Mouse (Mus musculus) 3134 (cell line): Measurements from ENCODE around the gene Gadd45a.

Experiments
- DNase-seq: peaks from one replicate; pipeline ENCODE4 v3.0.0-alpha.2; 2011; ENCODE audit warnings: low spot score; ENCODE audit not compliant: insufficient read length; ENCODE audit errors: extremely low read depth

The Gadd45a gene

DNA sequence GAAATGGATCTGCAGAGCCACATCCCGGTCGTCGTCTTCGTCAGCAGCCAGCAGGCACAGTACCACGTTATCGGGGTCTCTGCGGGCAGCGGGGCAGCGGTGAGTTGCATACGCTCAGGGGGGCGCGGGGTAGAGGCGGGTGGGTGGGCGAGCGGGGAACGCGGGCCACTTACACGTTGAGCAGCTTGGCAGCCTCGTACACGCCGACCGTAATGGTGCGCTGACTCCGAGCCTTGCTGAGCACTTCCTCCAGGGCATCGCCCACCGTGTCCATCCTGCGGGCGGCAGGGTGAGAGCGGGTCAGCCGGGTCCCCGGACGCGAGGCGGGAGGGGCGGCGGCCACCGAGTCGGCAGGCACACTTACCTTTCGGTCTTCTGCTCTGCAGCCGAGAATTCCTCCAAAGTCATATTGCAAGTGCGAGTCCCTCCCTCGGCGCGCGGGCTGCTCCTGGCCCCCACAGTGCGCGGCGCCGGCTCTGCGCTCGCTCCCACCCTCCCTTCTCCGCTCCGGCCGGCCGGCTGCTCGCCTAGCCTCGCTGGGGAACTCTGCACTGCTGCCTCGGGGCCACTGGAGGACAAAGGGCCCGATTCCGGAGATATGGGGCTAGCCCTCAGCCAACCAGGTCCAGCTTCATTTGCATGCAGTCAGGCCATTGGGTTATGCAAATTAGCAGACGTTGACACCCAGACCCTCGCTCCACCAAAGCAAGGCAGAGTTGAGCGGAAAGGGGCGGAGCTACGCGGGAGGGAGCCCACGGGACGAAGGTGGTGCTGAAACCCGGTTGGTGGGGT lies at the start of gene Gadd45a:
Gadd45a (minus strand) TSS at position 621 of the 792 bp plus-strand sequence.
- peak; percentile 99 for DNase-seq

DNA sequence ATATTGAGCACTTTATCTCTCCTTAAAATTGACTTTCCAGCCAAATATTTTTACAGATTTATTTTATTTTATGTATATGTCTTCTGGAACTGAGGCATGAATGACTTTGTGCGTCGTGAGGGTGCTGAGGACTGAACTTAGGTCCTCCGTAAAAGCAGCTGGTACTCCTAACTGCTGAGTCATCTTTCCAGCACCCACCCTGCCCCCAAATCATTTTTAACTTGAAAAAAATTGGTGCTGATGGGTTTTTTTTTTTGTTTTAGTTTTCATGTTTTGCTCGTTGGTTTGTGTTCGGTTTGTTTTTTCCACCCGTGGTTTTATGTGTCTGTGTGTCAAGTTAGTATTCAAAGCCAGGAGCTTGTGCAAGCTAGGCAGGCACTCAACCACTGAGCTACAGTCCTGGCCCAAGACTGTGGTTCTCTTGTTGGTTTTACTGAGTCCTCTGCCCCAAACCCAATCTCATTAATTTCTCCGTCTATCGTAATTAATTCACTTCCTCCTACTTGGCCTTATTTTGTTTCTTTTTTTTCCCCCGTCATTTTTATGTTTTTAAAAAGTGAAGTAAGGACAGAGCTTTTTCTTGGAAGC lies 48.7 kb upstream of the Gadd45a start:
- DNase-seq, result no peak

- DNase-seq, result no peak
These were observed 47.2 kb upstream of the Gadd45a start for GRCm38 (mm10) chr6:67084465-67084864.

DNA sequence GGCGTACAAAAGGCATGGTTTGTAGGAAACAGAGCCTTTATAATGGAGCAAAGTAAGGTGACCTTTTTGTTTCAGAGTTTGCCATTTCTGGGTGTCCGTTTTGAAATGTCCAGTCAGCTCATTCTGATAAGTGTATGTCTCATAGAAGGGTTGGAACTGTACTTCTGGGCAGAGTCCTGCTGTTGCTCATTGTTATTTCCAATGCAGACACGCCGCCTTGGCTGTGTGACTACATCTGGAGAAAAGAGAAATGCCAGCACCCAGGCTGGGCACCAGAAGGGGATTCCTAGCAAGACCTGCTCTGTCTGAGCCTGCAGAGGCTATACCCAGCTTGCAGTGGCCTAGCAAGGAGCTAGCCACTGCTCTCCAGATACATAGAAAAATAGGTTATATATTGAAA lies 43.9 kb upstream of the Gadd45a start:
- no peak for DNase-seq

- DNase-seq, result peak; percentile 67
These were observed 40.8 kb upstream of the Gadd45a start for GRCm38 (mm10) chr6:67078076-67078475.

GRCm38 (mm10) chr6:67077477-67077876 lies 40.2 kb upstream of the Gadd45a start:
- peak; percentile 42 for DNase-seq

GRCm38 (mm10) chr6:67076348-67076747 lies 39.1 kb upstream of the Gadd45a start:
- DNase-seq, result no peak

GRCm38 (mm10) chr6:67074868-67075267 lies 37.6 kb upstream of the Gadd45a start:
- DNase-seq, result no peak

- no peak for DNase-seq
These were observed 36.7 kb upstream of the Gadd45a start for GRCm38 (mm10) chr6:67073929-67074328.

GRCm38 (mm10) chr6:67073446-67073845 lies 36.2 kb upstream of the Gadd45a start:
- DNase-seq, result no peak

DNA sequence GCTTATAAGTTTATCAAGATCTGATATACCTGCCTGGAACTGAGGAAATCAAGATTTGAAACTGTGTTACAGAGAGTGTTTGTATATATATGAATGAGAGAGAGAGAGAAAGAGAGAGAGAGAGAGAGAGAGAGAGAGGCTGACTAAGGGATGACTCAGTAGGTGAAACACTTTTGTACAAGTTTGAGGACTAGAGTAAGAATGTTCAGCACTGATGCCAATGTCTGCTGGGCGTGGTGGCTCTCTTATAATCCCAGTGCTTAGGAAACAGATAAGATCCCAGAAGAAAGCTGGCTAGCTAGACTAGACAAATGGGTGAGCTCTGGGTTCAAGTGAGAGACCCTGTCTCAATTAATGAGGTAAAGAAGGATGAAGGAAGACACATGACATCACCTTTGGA lies 34.4 kb upstream of the Gadd45a start:
- peak; percentile 52 for DNase-seq

- no peak for DNase-seq
These were observed 32.6 kb upstream of the Gadd45a start for GRCm38 (mm10) chr6:67069800-67070315.

DNA sequence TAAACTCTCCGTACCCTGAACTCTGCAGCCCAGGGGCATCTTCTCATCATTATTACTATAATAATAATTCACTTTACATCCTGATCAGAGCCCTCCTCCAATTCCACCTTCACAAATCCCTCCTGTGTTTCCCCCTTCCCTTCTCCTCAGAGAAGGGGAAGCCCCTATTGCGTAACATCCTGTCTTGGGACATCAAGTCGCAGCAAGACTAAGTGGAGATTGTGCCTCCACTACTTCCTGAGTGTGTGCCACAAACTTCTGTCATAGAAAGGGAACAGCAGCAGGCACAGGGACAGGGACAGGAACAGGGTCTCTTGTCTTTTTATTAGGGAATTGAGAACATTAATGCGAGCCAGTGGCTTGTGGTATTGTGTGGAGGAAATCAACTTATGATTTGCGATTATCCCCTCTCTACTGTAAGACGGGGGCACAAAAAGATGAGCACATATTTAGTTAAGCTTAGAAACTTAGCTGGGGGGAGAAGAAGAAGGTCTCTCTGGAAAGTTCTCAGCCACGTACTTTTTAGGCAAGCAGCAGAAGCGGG lies 32.0 kb upstream of the Gadd45a start:
- DNase-seq, result no peak

- DNase-seq, result no peak
These were observed 22.8 kb upstream of the Gadd45a start for GRCm38 (mm10) chr6:67060057-67060456.

- no peak for DNase-seq
These were observed 20.9 kb upstream of the Gadd45a start for GRCm38 (mm10) chr6:67057991-67058696.

GRCm38 (mm10) chr6:67057574-67057973 lies 20.3 kb upstream of the Gadd45a start:
- no peak for DNase-seq

GRCm38 (mm10) chr6:67056889-67057564 lies 19.8 kb upstream of the Gadd45a start:
- DNase-seq, result no peak

DNA sequence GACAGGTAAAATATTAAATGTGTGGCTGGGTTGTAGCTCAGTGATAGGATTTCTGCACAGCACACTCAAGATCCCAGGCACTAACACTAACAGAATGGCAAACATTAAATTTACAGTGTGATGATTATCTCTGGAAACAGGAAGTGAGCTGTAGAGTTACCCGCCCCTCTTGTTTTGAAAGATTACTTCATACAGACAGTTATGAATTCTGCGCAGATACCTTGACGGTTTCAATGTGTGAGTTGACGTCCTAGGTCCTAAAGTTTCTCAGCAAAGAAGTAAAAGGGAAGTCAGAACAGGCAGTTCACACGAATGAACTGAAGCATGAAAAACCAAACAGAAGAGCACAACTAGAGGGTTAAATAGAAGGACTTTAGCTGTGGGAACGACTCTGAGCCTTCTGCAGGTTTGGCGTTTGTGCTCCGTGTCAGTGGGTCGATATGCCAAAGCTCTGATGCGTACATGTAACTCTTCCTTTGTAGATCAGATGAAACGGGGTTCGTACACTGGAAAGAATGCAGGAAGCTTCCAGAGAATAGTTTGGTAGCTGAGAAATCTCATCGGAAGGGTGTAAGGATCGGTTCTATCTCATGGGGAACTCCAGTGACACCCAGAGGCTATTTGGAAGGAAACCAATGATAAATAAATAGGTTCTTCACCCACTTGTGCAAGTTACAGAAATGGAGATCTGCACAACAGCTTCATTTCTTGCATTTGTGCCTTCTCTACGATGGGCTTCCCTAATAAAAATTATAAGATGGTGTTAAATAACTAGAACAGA lies 19.0 kb upstream of the Gadd45a start:
- DNase-seq, result no peak

DNA sequence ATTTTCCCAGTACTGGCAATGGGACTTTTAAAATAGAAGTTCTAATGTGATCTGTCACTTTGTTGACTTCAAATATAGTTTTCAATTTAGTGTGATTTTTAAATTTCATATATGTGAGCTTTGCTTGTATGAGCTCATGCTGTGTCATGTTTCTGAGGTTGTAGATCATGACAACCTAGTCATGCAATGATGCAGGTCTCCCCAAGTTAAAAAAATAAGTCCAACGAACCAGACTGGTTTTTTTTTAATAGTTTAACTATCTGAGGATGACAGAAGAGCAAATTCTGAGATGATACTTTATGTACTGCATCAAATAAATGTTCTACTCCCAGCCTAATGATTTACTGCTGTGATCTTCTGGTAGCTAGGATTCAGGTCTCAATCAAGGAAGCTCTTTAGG lies 12.8 kb upstream of the Gadd45a start:
- no peak for DNase-seq

DNA sequence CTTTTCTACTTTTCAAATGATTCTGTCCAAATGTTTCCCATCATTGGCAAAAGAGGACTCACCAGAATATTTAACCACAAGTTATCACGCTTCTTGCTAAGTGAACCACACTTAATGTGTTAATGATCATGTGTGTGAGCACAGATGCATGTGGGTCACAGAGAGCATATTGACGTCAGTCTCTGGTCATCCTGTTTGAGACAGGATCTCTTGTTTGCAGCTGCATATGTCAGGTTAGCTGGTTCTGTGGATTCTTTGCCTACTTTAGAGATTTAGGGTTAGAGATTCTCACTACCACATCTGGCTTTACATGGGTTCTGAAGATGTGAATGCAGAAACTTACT lies 12.4 kb upstream of the Gadd45a start:
- no peak for DNase-seq
